Mouse (Mus musculus) gastrocnemius, adult 18-20 months (tissue): Measurements from ENCODE around the gene Vwa5b2. TPM values are rescaled to one million over a fixed set of nuclear protein-coding genes. Genes with fewer than 3 reads are reported as not detected.

Experiments used
- DNase-seq: peaks from one replicate; pipeline ENCODE4 v3.0.0; 2021; ENCODE audit warnings: low spot score
- long read RNA-seq, 2 experiments: library from polyadenylated mRNA; stranded (forward); transcript quantifications; one replicate each; pipeline ENCODE4 v2.0.0; 2021
- total RNA-seq, 2 experiments: library from RNA; stranded (reverse); gene quantifications; 2 replicates each; pipeline ENCODE4 v1.2.3; 2021

Gene Vwa5b2
- under 1 TPM in 1 of 2 experiments, not detected in 1; 0.07 TPM for total RNA-seq
- long read RNA-seq, experiment 1: 0 reads
- long read RNA-seq, experiment 2: 0 reads

DNA sequence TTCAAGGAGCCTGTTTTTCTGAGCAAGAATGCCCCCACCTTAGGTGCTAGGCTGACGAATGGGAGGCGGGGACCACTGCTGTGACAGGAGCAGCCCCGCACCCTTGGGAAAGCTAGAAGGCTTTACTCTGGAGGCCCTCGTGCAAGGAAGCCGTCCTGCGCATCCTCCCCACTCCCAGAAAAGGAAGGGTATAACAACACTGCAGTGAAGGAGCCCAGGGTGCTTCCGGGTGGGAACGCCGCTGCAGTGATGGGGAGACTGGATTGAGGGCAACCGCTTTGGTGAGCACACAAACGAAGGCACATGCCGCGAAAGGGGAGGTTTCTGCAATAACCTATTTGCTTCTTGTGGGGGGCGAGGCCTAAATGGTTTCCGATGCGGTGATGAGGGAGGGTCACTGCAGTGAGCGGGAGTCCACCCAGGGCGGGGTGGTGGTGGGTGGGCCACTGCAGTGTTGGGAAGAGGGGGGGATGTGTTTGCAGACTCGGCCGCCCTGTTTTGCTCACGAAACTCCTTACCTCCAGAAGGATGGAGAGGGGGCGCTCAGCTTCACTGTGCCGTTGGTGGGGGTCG, at the start of gene Vwa5b2:
TSS of gene Vwa5b2 (plus strand) at position 106 of the 573 bp plus-strand sequence.
- no peak for DNase-seq

DNA sequence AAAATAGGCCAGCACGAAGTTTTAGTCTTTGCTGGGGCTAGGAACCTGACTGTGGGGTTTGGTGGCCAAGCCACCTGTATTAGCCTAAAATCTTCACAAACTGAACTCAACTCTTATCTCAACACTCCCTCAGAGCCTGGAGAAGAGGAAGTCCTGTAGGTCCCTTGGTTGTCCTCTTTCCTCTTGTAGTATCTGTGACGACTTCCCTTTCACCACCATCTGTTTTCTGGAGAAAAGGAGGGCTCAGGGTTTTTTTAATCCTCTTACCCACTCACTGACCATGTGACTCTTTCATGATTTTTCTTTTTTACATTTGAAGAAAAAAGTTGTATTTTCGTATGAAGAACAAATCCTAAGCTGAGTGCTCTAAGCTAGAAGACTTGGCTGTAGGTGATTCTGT, 49.6 kb upstream of the Vwa5b2 start:
- no peak for DNase-seq

DNA sequence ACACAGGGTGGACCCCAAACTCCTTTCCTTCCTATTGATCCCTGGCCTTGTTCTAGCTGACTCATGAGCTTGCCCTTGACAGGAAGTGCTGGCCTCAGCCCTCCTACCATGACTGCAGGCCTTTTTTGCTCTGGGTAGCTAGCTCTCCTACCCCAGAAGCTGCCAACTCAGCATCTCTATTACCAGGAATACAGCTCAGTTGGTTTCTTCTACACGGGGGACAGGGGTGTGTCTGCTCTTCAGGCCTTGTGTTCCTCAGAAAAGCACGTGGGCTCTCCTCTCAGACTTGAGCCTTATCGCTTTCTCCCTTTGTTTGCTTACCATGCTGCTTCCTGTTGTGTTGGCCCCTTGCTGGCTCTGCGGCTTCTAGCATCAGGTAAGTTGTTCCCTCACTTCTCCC, 48.8 kb upstream of the Vwa5b2 start:
- no peak for DNase-seq

DNA sequence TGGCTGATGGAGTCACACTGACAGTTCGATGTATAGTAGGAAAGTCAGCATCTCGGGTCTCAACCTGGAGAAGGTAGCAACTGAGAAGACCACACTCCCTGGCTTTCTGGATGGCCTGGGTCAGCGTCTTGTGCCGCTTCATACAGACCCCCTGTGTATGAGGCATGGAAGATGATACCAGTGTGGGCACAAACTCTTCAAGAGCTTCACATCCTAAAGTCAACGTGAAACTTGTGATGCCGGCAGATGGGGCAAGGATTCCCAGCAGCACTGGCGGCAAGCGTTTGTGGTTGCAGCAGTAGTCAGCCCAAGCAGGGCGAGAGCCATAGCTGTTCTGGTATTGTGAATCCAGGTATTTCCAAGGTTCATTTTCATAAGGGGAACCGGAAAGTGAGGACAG, 43.6 kb upstream of the Vwa5b2 start:
- DNase-seq: no peak

DNA sequence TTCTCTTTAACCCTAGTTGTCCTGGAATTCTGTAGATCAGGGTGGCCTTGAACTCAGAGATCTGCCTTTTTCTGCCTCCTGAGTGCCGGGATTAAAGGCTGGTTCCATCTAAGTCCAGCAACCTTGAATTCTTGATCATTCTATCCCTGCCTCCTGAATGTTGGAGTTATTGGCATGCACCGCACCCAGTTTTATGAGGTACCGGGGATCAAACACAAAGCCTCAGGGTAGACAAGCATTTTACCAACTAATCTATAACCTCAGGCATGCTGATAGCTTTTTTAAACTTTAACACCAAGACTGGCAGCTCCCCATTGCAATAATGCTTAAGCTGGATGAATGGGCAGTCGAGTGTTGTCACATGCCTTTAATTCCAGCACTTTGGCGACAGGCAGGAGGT, 41.8 kb upstream of the Vwa5b2 start:
- no peak for DNase-seq

DNA sequence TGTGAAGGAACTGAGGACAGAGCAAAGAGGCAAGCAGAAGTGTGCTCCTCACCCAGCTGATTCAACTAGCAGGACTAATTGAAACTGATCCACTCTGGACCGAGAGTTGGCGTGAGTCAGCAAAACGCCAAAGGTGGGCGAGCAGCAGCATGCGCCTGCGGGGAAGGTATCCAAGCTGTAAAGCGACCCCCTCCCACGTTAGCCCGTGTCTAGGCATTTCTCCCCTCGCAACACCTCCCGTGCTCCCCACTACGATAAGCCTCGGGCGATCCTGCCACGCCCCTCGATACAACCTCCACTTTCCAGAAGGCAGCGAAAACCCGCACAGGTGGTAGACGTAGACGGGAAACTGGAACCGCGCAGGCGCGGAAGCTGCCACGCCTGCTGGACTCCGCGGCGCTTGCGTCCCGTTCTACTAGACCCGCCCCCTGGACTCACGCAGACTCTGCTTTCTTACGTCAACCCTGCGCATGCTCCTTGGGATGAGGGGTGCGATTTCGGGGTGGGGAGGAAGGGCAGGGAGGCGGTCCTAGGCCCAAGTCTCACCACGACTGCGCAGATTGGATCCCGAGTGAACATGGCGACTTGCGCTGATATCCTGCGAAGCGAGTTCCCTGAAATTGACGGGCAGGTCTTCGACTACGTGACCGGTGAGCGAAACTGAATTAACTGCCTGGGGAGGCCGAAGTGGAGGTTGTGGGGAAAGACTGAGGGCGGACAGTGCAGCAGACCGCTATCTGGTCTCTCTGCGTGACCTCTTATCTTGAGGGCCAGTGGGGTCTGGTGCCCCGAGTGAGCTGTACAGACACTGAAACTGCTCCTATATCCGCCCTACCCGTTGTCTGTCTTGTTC, 40.9 kb upstream of the Vwa5b2 start, which contains the start of gene Abcf3:
TSS of gene Abcf3 (plus strand) at position 482 of the 853 bp plus-strand sequence.
- DNase-seq: peak; percentile 98

DNA sequence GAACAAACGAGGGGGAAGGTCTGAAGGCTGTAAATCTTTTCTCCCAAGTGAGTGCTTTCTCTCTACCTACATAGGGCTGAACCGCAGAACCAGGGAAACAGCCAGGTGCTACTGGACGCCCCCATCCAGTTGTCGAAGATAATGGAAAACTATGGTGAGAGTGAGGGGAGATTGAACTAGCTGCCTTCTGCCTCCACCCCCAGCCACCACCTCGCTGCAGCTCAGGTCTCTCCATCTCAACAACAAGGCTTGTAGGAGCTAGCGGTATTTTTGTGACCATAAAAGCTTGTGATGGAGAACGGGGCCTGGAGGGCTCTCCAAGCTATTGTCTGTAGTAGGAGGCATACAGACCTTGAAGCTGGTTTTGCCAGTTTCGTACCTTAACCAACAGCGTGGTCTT, 40.1 kb upstream of the Vwa5b2 start:
- no peak for DNase-seq

DNA sequence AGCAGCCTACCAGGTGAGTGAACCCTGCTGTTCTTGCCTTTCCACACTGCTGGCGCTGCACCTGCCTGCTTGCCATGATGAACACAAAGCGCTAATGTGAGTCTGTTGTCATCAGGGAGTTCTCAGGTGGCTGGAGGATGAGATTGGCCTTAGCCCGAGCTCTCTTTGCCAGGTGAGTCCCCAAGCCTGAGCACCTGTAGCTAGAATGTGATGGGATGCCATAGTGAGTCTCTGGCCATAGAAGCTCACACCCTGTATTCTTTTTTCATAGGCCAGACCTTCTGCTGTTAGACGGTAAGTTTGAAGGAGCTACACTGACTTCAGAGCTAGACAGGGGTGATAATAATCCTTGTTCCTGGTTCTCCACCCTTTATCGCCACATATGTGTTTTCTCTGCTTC, 37.6 kb upstream of the Vwa5b2 start:
- no peak for DNase-seq

DNA sequence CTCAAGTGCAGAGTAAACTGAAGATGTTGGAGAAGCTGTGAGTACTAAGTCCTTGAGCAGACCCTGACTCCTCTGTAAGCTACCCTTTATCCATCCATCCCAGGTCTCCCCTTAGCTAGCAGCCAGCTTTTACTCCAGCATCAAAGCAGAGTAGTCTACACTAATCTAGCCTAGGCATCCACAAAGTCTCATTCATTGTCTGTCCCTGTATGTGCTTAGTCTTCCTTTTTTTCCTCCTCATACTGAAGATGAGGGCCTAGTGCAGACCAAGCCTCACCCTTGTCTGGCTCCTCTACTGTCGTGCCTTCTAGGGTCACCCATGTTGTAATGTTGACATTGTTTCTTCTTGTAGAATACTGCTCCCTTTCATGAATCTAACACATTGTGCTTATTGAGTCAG, 36.7 kb upstream of the Vwa5b2 start:
- DNase-seq: no peak

DNA sequence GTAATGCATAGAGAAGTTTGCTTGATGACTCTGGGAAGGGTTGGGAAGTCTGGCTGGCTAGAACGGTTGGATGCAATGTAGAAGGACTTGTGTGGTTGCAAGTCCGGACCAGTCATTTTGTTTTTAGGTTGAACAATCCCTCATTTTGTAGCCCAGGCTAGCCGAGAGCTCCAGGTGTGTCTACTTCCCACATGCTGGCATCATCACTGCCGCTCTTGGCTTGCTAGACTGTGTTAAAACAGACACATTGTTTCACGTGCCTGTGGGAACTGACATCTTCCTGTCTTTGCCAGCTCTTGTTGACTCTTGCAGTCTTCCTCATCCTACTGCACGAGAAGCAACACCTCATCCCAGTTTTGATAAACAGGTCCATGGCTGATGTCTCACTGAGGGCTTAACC, 34.3 kb upstream of the Vwa5b2 start:
- no peak for DNase-seq

DNA sequence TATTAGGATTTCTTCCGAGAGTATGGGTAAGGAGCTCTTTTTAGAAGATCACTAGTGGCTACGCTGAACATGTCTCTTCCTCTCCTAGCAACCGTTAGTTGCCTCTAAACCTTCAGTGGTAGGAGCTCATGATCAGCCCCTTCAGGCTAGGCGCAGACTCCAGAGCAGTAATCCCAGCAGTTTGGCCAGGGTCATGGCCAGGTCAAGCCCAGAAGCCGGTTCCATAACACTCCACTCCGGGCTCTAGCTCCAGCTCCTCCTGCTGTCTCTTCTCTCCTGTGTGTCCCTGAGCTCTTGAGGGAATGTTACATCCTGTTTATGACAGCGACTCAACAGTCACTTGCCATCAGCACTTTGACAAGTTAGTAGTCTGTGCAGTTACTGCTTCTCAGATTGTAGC, 31.9 kb upstream of the Vwa5b2 start:
- no peak for DNase-seq

DNA sequence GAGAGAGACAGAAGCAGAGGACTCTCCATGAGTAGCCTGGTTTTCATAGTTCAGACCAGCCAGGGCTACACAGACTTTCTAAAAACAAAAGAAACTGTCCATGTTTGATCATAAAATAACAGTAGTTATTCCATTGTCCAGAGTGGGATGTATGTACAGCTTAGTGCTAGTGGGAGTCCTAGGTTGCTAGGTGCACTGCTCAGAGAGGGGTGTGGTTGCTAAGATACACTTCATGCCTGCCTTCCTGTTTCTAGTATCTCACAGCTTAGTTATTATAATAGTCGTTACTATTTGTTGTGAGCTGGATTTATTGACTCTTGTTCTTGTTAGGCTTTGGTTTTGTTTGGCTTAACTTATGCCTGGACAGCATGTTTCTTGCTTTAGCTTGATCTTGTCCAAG, 24.2 kb upstream of the Vwa5b2 start:
- no peak for DNase-seq

DNA sequence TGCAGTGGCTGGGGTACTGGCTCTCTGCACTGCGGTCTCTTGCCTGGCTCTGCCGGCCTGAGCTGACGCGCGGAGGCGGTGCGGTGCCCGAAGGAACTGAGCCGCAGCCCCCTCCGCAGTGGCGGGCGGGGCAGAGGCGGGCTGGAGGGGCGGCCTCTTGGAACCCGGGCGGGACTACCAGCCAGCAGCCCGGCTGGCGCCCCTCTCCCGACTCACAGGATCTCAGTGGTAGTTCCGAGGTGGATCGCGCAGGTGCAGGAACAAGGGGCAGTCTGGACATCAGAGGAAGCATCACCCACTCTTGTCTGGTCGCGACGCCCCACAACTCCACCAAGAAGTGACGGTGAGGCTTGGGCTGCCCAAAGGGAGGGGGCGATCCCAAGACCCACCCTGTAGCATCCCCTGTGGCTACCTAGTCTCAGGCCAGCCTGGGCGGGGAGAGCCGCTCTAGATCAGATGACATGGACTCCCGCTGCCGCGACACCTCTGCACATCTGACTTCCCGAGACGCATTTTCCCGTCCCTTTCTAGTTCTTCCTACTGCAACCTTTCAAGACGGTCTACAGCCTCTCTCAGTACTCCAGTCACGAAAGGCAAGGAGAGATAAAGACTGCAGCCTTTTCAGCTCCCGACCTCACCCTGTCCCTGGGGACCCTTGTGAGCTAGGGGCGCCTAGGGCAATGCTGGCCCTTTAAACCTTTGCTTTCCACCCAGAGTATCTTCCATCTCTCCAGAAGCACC, 838 bp downstream of the Vwa5b2 start:
- DNase-seq: no peak

DNA sequence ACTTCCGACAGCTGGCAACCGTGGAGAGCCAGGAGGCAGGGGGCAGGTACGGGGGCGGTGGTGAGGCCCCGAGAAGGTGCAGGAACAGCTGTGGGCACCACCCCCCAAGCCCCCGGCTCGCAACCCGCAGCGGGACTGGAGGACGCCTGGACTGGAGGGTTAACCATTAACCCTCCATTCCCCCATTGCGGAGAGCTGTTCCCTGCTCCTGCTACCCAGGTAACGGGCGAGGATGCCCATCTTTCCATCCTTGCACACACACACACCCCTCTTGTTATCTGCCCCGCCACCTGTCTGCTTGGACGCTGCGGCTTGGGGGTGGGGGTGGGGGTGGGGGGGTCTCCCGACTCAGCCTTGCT, 1.4 kb downstream of the Vwa5b2 start:
- DNase-seq: no peak

DNA sequence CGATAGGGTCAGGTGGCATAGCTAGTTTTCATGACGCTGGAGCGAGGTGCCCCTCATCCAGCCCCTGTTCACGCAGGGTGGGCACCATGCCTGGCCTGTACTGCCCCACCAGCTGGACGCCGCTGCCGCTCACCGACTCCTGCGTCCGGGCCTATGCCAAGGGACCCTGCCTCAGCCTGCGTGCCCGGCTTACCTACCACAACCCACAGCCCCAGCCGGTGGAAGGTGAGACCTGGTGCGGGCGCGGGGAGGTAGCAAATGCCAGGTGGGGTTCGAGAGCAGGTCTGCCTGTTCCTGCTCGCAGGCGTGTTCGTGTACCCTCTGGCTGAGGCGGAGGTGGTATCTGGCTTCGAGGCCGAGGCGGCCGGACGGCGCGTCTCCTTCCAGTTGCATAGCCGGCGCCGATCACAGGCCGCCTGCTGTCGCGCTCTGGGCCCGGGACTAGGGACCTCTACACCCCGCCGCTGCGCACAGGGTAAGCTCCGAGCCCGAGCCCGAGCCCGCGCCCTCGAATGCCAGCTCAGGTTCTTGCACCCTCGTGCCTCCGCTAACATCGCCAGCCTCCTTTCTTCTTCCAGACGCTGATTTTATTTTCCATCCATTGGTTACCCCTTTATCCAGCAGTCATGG, 1.9 kb downstream of the Vwa5b2 start:
- DNase-seq: no peak

DNA sequence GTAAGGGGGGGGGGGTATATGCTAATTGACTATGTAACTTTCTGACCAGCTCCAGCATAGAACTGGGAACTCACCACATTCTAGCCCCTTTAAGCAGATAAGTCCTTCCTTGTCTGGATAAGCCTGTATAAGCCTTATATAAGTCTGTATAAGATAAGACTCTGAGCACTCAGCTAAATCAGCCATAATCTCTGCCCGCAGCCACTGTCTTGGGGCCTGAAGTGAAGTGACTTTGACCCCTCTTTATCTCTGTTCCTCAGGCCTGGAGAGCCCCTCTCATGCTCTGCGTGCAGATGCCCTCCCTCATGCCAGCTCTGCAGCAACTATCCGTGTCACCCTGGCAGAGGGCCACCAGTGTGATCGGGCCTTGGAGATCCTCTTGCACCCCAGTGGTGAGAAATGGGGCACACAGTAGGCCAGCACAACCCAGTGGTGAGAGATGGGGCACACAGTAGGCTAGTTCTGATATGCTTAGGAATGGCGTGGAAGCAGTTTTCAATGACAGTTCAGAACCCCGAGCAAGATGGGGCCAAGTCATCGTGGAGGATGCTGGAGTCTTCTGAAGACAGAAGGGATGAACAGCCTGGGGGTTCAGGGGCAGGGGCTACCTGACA, 5.9 kb downstream of the Vwa5b2 start:
- DNase-seq: no peak

DNA sequence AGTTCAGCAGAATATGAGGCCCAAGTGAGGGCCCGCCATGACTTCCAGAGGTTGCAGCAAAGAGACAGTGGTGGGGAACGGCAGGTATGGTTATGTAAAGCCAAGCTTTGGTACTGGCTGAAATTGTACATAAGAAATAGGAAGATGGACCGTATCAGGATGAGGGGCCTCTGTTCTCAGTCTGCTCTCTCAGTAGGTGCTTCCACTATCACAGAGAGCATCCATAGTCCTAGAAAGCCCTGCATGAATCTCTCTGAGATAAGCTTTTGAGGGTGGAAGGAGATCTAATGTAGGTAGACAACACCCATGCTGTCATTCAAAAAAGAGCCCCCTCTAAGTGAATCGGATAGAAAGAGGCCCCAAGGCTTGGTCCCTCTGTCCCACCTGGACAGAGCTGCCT, 6.5 kb downstream of the Vwa5b2 start:
- no peak for DNase-seq

DNA sequence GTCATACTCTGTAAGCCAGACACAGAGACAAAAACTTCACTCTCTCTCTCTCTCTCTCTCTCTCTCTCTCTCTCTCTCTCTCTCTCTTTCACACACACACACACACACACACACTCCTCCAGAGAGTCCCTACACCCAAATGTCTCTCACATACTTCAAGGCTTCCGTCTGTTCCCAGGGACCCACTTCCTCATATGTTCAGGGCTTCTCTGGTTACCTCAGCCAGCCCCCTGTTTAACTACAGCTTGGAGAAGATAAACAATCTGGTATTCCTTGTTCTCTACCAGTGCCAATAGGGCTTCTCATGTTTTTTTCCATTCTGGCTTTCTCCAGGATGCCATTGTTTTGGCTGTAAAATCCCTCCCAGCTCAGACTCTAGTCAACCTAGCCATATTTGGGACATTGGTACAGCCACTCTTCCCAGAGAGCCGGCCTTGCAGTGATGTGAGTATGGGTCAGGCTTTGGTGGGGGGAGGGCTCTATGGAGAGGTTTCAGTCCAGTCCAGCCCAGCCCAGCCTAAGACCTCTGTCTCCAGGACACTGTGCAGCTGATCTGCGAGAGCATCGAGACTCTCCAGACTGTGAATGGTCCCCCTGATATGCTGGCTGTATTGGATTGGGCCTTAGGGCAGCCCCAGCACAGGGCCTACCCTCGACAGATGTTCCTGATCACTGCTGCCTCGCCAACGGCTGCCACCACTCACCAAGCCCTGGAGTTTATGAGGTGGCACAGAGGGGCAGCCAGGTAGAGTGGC, 7.6 kb downstream of the Vwa5b2 start:
- no peak for DNase-seq

DNA sequence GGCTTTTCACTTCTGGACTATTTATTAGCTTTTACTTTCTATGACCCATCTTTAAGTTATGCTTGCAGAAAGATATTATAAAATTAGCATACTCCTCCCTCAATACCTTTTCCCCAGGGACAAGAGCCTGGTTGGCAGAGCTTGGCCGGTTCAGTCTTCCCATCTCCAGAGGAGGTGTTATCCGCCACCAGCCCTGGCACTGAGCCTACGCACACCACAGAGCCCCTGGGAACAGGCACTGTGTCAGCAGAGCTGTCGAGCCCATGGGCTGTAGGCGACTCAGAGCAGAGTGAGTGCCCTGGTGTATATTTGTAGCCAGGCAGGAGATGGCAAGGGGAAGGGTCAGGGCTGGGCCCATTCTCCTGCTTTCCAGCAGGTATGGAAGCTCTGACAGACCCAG, 11.2 kb downstream of the Vwa5b2 start:
- DNase-seq: no peak

DNA sequence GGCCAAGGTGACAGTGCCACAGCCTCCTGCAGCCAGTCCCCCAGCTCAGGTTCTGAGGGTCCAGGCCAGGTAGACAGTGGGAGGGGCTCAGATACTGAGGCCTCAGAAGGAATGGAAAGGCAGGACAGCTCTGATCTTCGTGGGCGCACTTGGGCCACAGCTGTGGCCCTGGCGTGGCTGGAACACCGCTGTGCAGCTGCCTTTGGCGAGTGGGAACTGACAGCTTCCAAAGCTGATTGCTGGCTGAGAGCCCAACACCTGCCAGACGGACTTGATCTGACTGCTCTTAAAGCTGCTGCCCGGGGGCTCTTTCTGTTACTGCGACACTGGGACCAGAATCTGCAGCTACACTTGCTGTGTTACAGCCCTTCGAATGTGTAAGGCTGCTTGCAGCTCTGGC, 15.4 kb downstream of the Vwa5b2 start:
- DNase-seq: no peak
